Mouse (Mus musculus): Measurements from ENCODE around the gene Pi4k2a. TPM values are rescaled to one million over a fixed set of nuclear protein-coding genes. Genes with fewer than 3 reads are reported as not detected.

The Pi4k2a gene
- polyA plus RNA-seq, 1 experiment from 2014 or later: 40.8 TPM

DNA sequence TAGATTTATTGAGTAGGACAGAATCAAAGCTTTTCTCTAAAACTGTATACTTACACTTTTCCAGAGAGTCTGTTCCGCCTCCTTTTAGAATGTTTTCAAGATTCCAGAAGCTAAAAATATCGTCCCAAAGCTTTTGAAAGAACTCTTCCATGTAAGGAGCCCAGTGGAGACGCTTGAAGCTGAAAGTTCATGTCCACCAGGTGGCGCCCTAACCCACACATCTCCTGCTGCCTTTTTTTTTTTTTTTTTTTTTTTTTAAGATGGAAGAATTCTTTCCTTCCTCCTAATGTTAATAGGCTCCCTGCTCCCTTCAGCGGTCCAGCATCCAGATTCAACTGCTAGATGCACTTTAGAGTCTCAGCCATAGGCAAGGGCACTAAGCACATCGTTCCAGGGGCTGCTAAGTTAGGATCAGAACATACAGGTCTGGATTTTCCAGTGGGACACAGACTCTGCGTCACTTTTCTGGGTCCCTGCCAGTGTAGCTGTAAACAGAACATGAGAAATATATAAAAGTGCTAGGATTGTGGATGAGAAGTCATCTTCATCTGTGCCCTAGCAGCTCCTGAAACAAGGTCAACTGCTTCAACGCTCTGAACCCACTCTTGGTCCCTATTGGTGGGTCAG is 54.4 kb downstream of the Pi4k2a start:
- DNase-seq (peak; percentile 92), ATAC-seq (ENCODE audit: low FRiP score, low TSS enrichment) (no peak)
- Histone ChIP-seq H3K9ac (replicated peaks; ENCODE audit: low read length) (no peak overlapping the region), H3K4me1 (ENCODE audit: control insufficient read depth, insufficient read depth, low read length) (no peaks in the 10 kb centered on the region), H3K27me3 (ENCODE audit: control insufficient read depth, insufficient read depth, low read length) (peaks cover 24% of the 10 kb centered on the region), H3K4me3 (replicated peaks; ENCODE audit: low read depth, low read length) (no peak overlapping the region), H3K27ac (replicated peaks; ENCODE audit: low read depth, low read length) (no peak overlapping the region), H3K36me3 (ENCODE audit: control insufficient read depth, insufficient read depth, low read length) (no peaks in the 10 kb centered on the region), H3K4me2 (ENCODE audit: low read length) (no peak overlapping the region), H3K9me3 (ENCODE audit: control insufficient read depth, low read length) (no peaks in the 10 kb centered on the region)
- 33% methylated on average over 8 of the region's 8 CpGs for WGBS

DNA sequence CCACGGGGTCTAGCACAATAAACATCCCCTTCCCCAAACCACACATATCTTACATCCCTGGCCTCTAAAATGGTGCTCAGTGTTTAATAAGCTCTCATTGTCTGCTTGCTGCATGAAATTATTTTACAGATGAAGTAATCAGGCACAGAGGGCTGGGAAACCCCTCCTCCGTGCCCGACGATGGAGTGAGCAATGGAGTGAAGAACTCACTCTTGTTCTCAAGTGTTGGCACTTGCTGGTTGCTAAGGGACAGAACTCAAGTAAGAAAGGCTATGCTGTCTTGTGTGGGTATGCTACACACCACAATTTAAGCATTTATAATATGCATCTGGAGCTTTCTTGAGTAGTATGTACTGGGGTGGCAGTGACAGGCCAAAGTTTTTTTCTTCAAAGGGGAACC is 54.9 kb downstream of the Pi4k2a start:
- 71% methylated on average over 4 of the region's 4 CpGs for WGBS
- Histone ChIP-seq H3K4me3 (replicated peaks; ENCODE audit: low read depth, low read length) (no peak overlapping the region), H3K4me2 (ENCODE audit: low read length) (no peak overlapping the region), H3K27ac (replicated peaks; ENCODE audit: low read depth, low read length) (no peak overlapping the region), H3K36me3 (ENCODE audit: control insufficient read depth, insufficient read depth, low read length) (no peaks in the 10 kb centered on the region), H3K27me3 (ENCODE audit: control insufficient read depth, insufficient read depth, low read length) (peaks cover 24% of the 10 kb centered on the region), H3K9me3 (ENCODE audit: control insufficient read depth, low read length) (no peaks in the 10 kb centered on the region), H3K9ac (replicated peaks; ENCODE audit: low read length) (no peak overlapping the region), H3K4me1 (ENCODE audit: control insufficient read depth, insufficient read depth, low read length) (no peaks in the 10 kb centered on the region)
- ATAC-seq (ENCODE audit: low FRiP score, low TSS enrichment) (no peak), DNase-seq (no peak)

DNA sequence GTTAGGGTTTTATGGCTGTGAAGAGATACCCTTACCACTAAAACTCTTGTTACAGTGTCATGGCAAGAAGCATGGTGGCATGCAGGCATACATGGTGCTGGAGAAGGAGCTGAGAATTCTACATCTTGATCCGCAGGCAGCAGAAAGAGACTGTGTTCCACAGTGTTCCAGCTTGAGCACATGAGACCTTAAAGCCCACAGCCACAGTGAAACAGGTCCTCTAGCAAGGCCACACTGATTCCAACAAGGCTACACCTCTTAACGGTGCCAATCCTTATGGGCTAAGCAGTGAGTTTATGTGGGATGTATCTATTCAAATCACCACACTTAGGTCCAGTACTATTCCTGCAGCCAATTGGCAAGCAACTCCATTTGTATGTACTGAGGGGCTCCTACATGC is 55.5 kb downstream of the Pi4k2a start:
- Histone ChIP-seq H3K4me3 (replicated peaks; ENCODE audit: low read depth, low read length) (no peak overlapping the region), H3K36me3 (ENCODE audit: control insufficient read depth, insufficient read depth, low read length) (no peaks in the 10 kb centered on the region), H3K27ac (replicated peaks; ENCODE audit: low read depth, low read length) (no peak overlapping the region), H3K27me3 (ENCODE audit: control insufficient read depth, insufficient read depth, low read length) (peaks cover 24% of the 10 kb centered on the region), H3K4me1 (ENCODE audit: control insufficient read depth, insufficient read depth, low read length) (no peaks in the 10 kb centered on the region), H3K4me2 (ENCODE audit: low read length) (no peak overlapping the region), H3K9me3 (ENCODE audit: control insufficient read depth, low read length) (no peaks in the 10 kb centered on the region), H3K9ac (replicated peaks; ENCODE audit: low read length) (no peak overlapping the region)
- WGBS: 95% methylated on average over 2 of the region's 2 CpGs
- no peak for DNase-seq
- no peak for ATAC-seq (ENCODE audit: low FRiP score, low TSS enrichment)

GRCm38 (mm10) chr19:42146276-42147010 is 56.2 kb downstream of the Pi4k2a start:
- Histone ChIP-seq H3K4me1 (ENCODE audit: control insufficient read depth, insufficient read depth, low read length) (no peaks in the 10 kb centered on the region), H3K9me3 (ENCODE audit: control insufficient read depth, low read length) (no peaks in the 10 kb centered on the region), H3K36me3 (ENCODE audit: control insufficient read depth, insufficient read depth, low read length) (no peaks in the 10 kb centered on the region), H3K4me2 (ENCODE audit: low read length) (no peak overlapping the region), H3K27me3 (ENCODE audit: control insufficient read depth, insufficient read depth, low read length) (peaks cover 24% of the 10 kb centered on the region), H3K9ac (replicated peaks; ENCODE audit: low read length) (no peak overlapping the region), H3K27ac (replicated peaks; ENCODE audit: low read depth, low read length) (no peak overlapping the region), H3K4me3 (replicated peaks; ENCODE audit: low read depth, low read length) (no peak overlapping the region)
- DNase-seq (no peak), ATAC-seq (ENCODE audit: low FRiP score, low TSS enrichment) (no peak)
- WGBS: 93% methylated on average over 9 of the region's 9 CpGs

GRCm38 (mm10) chr19:42147170-42147768 is 57.0 kb downstream of the Pi4k2a start, which contains the start of gene Marveld1:
Marveld1 (plus strand) TSS chr19:42147400.
- Histone ChIP-seq H3K4me3 (replicated peaks; ENCODE audit: low read depth, low read length) (peak within 1 kb of the TSS; percentile 48), H3K9me3 (ENCODE audit: control insufficient read depth, low read length) (no peaks in the 10 kb centered on the region), H3K27me3 (ENCODE audit: control insufficient read depth, insufficient read depth, low read length) (peaks cover 24% of the 10 kb centered on the region), H3K9ac (replicated peaks; ENCODE audit: low read length) (peak within 1 kb of the TSS; percentile 72), H3K4me2 (ENCODE audit: low read length) (peak within 1 kb of the TSS; percentile 83), H3K36me3 (ENCODE audit: control insufficient read depth, insufficient read depth, low read length) (no peaks in the 10 kb centered on the region), H3K4me1 (ENCODE audit: control insufficient read depth, insufficient read depth, low read length) (no peaks in the 10 kb centered on the region), H3K27ac (replicated peaks; ENCODE audit: low read depth, low read length) (peak within 1 kb of the TSS; percentile 37; the same call in 1 of the 2 replicates)
- WGBS: under 1% methylated on average over 51 of the region's 57 CpGs
- ATAC-seq (ENCODE audit: low FRiP score, low TSS enrichment): peak; percentile 44; the same call in 1 of the 2 replicates
- DNase-seq: peak; percentile 71

- DNase-seq (peak; percentile 69), ATAC-seq (ENCODE audit: low FRiP score, low TSS enrichment) (peak; percentile 44; the same call in 1 of the 2 replicates)
- Histone ChIP-seq H3K9ac (replicated peaks; ENCODE audit: low read length) (peak overlapping the region; percentile 72), H3K9me3 (ENCODE audit: control insufficient read depth, low read length) (no peaks in the 10 kb centered on the region), H3K4me2 (ENCODE audit: low read length) (peak overlapping the region; percentile 83), H3K27me3 (ENCODE audit: control insufficient read depth, insufficient read depth, low read length) (peaks cover 24% of the 10 kb centered on the region), H3K27ac (replicated peaks; ENCODE audit: low read depth, low read length) (peak overlapping the region; percentile 37; the same call in 1 of the 2 replicates), H3K4me1 (ENCODE audit: control insufficient read depth, insufficient read depth, low read length) (no peaks in the 10 kb centered on the region), H3K4me3 (replicated peaks; ENCODE audit: low read depth, low read length) (peak overlapping the region; percentile 48), H3K36me3 (ENCODE audit: control insufficient read depth, insufficient read depth, low read length) (no peaks in the 10 kb centered on the region)
- under 1% methylated on average over 63 of the region's 63 CpGs for WGBS
Measured at GRCm38 (mm10) chr19:42147769-42148568, 57.7 kb downstream of the Pi4k2a start.

DNA sequence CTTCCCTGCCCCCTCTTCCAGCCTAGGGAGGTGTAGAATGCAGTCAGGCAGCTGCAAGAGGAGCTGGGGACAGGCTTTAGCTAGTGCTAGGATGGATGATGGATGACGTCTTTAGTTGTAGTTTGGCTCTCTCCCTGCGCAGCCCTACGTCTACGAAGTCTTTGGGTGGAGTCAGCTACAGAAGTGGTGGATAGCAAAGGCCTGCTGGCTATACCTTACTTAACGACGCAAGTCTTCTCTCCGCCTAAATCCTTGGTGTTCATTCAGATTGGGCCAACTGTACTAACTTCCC is 58.2 kb downstream of the Pi4k2a start:
- Histone ChIP-seq H3K9me3 (ENCODE audit: control insufficient read depth, low read length) (no peaks in the 10 kb centered on the region), H3K36me3 (ENCODE audit: control insufficient read depth, insufficient read depth, low read length) (no peaks in the 10 kb centered on the region), H3K27me3 (ENCODE audit: control insufficient read depth, insufficient read depth, low read length) (peaks cover 24% of the 10 kb centered on the region), H3K27ac (replicated peaks; ENCODE audit: low read depth, low read length) (no peak overlapping the region), H3K4me2 (ENCODE audit: low read length) (peak overlapping the region; percentile 83), H3K9ac (replicated peaks; ENCODE audit: low read length) (peak overlapping the region; percentile 72; the same call in 1 of the 2 replicates), H3K4me3 (replicated peaks; ENCODE audit: low read depth, low read length) (peak overlapping the region; percentile 48), H3K4me1 (ENCODE audit: control insufficient read depth, insufficient read depth, low read length) (no peaks in the 10 kb centered on the region)
- WGBS: 26% methylated on average over 7 of the region's 7 CpGs
- ATAC-seq (ENCODE audit: low FRiP score, low TSS enrichment): no peak
- DNase-seq: no peak

DNA sequence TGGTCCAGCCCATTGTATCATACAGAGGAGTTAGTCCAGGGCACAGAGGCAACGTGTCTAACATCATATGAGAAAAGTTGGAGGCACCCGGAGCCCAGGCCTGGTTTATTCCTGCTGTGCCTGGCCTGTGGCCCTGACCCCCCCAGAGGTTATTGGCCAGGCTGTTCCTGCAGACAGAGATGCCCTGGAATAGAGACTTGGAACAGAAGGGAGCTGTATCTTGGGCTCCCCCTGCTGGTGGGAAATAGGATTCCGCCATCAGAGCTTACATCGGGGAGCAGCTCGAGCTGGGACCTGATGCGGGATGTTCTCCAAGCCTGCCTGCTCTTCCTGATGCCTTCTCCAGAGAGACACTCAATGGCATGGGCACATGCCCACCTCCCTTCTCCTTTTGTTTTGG is 61.7 kb downstream of the Pi4k2a start:
- no peak overlapping the region for H3K4me3 ChIP-seq (replicated peaks; ENCODE audit: low read depth, low read length)
- H3K9me3 ChIP-seq (ENCODE audit: control insufficient read depth, low read length): no peaks in the 10 kb centered on the region
- H3K9ac ChIP-seq (replicated peaks; ENCODE audit: low read length): no peak overlapping the region
- H3K27me3 ChIP-seq (ENCODE audit: control insufficient read depth, insufficient read depth, low read length): peaks cover 13% of the 10 kb centered on the region
- peak; percentile 89 for DNase-seq
- peak; percentile 48; the same call in 1 of the 2 replicates for ATAC-seq (ENCODE audit: low FRiP score, low TSS enrichment)
- no peaks in the 10 kb centered on the region for H3K4me1 ChIP-seq (ENCODE audit: control insufficient read depth, insufficient read depth, low read length)
- no peaks in the 10 kb centered on the region for H3K36me3 ChIP-seq (ENCODE audit: control insufficient read depth, insufficient read depth, low read length)
- H3K27ac ChIP-seq (replicated peaks; ENCODE audit: low read depth, low read length): no peak overlapping the region
- WGBS: 3% methylated on average over 6 of the region's 6 CpGs
- H3K4me2 ChIP-seq (ENCODE audit: low read length): no peak overlapping the region

All from midbrain, embryonic 14.5 days (tissue).